8 mouse cellular contexts compared by ENCODE assay signal in the genomic region with DNA sequence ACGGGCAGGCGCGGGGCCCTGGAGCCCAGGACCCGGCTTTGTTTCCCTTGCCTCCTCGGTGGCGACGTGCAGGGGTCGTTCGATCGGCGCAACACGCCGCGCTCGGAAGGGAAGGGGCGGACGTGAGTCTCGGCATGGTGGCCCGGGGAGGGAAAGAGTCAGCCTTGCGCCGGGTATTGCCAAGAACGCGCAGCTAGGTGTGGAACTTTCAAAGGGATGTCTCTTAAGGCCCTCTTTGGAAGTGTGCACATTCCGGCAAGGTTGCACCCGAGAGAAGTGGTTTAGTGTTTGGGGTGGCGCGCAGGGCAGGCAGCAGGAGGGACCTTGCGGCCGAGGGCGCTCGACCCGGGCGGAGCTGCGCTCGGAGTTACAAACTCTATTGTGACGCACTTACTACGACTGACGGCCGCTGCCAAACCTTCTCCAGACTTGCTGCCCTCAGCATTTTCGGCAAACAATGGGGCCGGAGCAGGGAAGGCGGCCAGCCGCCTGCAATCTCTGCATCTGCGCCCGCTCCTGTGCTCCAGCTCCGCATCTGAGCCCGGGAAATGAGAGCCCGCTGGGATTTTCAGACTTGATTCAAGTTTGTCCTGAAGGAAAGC. TPM values are rescaled to one million over a fixed set of nuclear protein-coding genes. Genes with fewer than 3 reads are reported as not detected.
A peak's percentile ranks its signal among the peaks of the same experiment; 100 is the strongest.
DNase-seq lines count a peak whose midpoint lies in the region; ATAC-seq and TF ChIP-seq lines count a peak whose summit lies in the region.

No protein-coding gene starts in this region.

- peak overlapping the region; percentile 62 for H3K4me3 ChIP-seq in bone marrow macrophage, adult 2 months (ENCODE audit: insufficient read depth, low read length)
- H3K4me3 ChIP-seq in heart, embryonic 12.5 days = peak overlapping the region; percentile 76
- H3K4me3 ChIP-seq in kidney, embryonic 15.5 days (replicated peaks) = peak overlapping the region; percentile 77
- H3K4me3 ChIP-seq in liver, embryonic 13.5 days (replicated peaks) = peak overlapping the region; percentile 81
- peak overlapping the region; percentile 74 for H3K4me3 ChIP-seq in stomach, postnatal 0 days (ENCODE audit: low read depth, low read length)

- H3K27ac ChIP-seq in bone marrow macrophage, adult 2 months (ENCODE audit: insufficient read depth, low read depth, low read length) = peak overlapping the region; percentile 57
- peak overlapping the region; percentile 90 for H3K27ac ChIP-seq in heart, embryonic 12.5 days (ENCODE audit: poor library complexity, severe bottlenecking)
- H3K27ac ChIP-seq in kidney, embryonic 15.5 days = peak overlapping the region; percentile 95
- peak overlapping the region; percentile 65 for H3K27ac ChIP-seq in liver, embryonic 13.5 days
- H3K27ac ChIP-seq in stomach, postnatal 0 days (replicated peaks) = peak overlapping the region; percentile 92

- peak overlapping the region; percentile 82 for H3K9ac ChIP-seq in heart, embryonic 12.5 days
- H3K9ac ChIP-seq in kidney, embryonic 15.5 days = peak overlapping the region; percentile 65
- H3K9ac ChIP-seq in liver, embryonic 13.5 days = peak overlapping the region; percentile 83
- peak overlapping the region; percentile 80 for H3K9ac ChIP-seq in stomach, postnatal 0 days (ENCODE audit: low read length)

- DNase-seq in liver, embryonic 13.5 days = peak; percentile 53
- peak; percentile 72 for DNase-seq in naive thymus-derived CD4-positive, alpha-beta T cell, adult 2 months (ENCODE audit: low read depth)
- DNase-seq in stomach, postnatal 0 days (ENCODE audit: low spot score) = peak; percentile 84

- H3K4me2 ChIP-seq in heart, embryonic 12.5 days = peak overlapping the region; percentile 98
- peak overlapping the region; percentile 97 for H3K4me2 ChIP-seq in kidney, embryonic 15.5 days
- H3K4me2 ChIP-seq in liver, embryonic 13.5 days = peak overlapping the region; percentile 99
- H3K4me2 ChIP-seq in stomach, postnatal 0 days (replicated peaks; ENCODE audit: low read depth) = peak overlapping the region; percentile 95

- 0 out of 2 replicates have a peak, but pooled peaks cover 7% of the 10 kb centered on the region for H3K27me3 ChIP-seq in heart, embryonic 12.5 days (replicated peaks)
- H3K27me3 ChIP-seq in kidney, embryonic 15.5 days = peaks cover 23% of the 10 kb centered on the region
- peaks cover 39% of the 10 kb centered on the region for H3K27me3 ChIP-seq in liver, embryonic 13.5 days
- no peaks in the 10 kb centered on the region for H3K27me3 ChIP-seq in stomach, postnatal 0 days (ENCODE audit: control insufficient read depth, insufficient read depth, low read length)

- peaks cover 14% of the 10 kb centered on the region for H3K4me1 ChIP-seq in bone marrow macrophage, adult 2 months (ENCODE audit: control insufficient read depth, insufficient read depth, low read length)
- H3K4me1 ChIP-seq in heart, embryonic 12.5 days (replicated peaks) = peaks cover 30% of the 10 kb centered on the region
- H3K4me1 ChIP-seq in kidney, embryonic 15.5 days = peaks cover 54% of the 10 kb centered on the region
- H3K4me1 ChIP-seq in liver, embryonic 13.5 days (replicated peaks) = peaks cover 62% of the 10 kb centered on the region
- H3K4me1 ChIP-seq in stomach, postnatal 0 days (replicated peaks; ENCODE audit: control insufficient read depth, insufficient read depth) = peaks cover 4% of the 10 kb centered on the region; the same call in 1 of the 2 replicates

- peaks cover 25% of the 10 kb centered on the region for H3K36me3 ChIP-seq in heart, embryonic 12.5 days
- peaks cover 37% of the 10 kb centered on the region for H3K36me3 ChIP-seq in kidney, embryonic 15.5 days
- H3K36me3 ChIP-seq in liver, embryonic 13.5 days = peaks cover 29% of the 10 kb centered on the region
- peaks cover 2% of the 10 kb centered on the region; the same call in 1 of the 2 replicates for H3K36me3 ChIP-seq in stomach, postnatal 0 days (ENCODE audit: control insufficient read depth, insufficient read depth, low read length)

- ATAC-seq in CD4-positive, CD25-positive, alpha-beta regulatory T cell, adult 4 months = peak; percentile 7
- ATAC-seq in erythroblast, adult 5-6 weeks (replicated peaks; ENCODE audit: low FRiP score, poor library complexity, severe bottlenecking) = peak; percentile 25
- ATAC-seq in heart, embryonic 12.5 days (ENCODE audit: insufficient number of reproducible peaks, low FRiP score) = peak; percentile 43
- ATAC-seq in kidney, embryonic 15.5 days (replicated peaks; ENCODE audit: low FRiP score) = peak; percentile 26; the same call in 1 of the 2 replicates
- peak; percentile 19; the same call in 1 of the 2 replicates for ATAC-seq in liver, embryonic 13.5 days (ENCODE audit: low read depth)
- ATAC-seq in stomach, postnatal 0 days (ENCODE audit: low FRiP score, low TSS enrichment) = peak; percentile 51

- 0% methylated on average over 48 of the region's 48 CpGs for WGBS in heart, embryonic 12.5 days
- under 1% methylated on average over 48 of the region's 48 CpGs for whole genome bisulfite sequencing in kidney, embryonic 15.5 days
- WGBS in liver, embryonic 13.5 days (ENCODE audit: insufficient replicate concordance) = under 1% methylated on average over 46 of the region's 48 CpGs
- WGBS in stomach, postnatal 0 days = under 1% methylated on average over 47 of the region's 48 CpGs

- TF ChIP-seq POLR2A in bone marrow macrophage, adult 2 months (IDR thresholded peaks at IDR 0.05; ENCODE audit: borderline replicate concordance, low read depth, low read length) = no peak

- no peaks in the 10 kb centered on the region for H3K9me3 ChIP-seq in heart, embryonic 12.5 days (replicated peaks)
- H3K9me3 ChIP-seq in kidney, embryonic 15.5 days (replicated peaks) = no peaks in the 10 kb centered on the region
- H3K9me3 ChIP-seq in liver, embryonic 13.5 days (replicated peaks) = no peaks in the 10 kb centered on the region
- no peaks in the 10 kb centered on the region for H3K9me3 ChIP-seq in stomach, postnatal 0 days (ENCODE audit: control insufficient read depth, low read length)

- no peak for TF ChIP-seq EP300 in stomach, postnatal 0 days (optimal IDR thresholded peaks at IDR 0.05)

- no peak for TF ChIP-seq CTCF in bone marrow macrophage, adult 2 months (IDR thresholded peaks at IDR 0.05; ENCODE audit: low read depth, low read length)
- TF ChIP-seq CTCF in stomach, postnatal 0 days (IDR thresholded peaks at IDR 0.05; ENCODE audit: low read depth) = peak; percentile 18; the same call in 1 of the 2 replicates

RNA-seq across cellular contexts. Expression of gene Bcl2l11, which starts 2.0 kb away (rescaled TPM):
- 10 to 100 TPM; 15.3 to 16.9 TPM for polyA plus RNA-seq in CD4-positive, CD25-positive, alpha-beta regulatory T cell, adult 4 months (2017; shearing (Covaris generic))
- 56.4 and 60.5 TPM in 2 replicates for polyA plus RNA-seq in bone marrow macrophage, adult 2 months (2012; ENCODE audit: insufficient read depth, insufficient read length, missing spikeins)
- 3.8 and 4.0 TPM in 2 replicates for total RNA-seq in erythroblast, adult 5-6 weeks (2015; ENCODE audit: low replicate concordance)
- total RNA-seq in erythroblast, adult 5-6 weeks (2017; ENCODE audit: low replicate concordance) = 8.1 and 14.8 TPM in 2 replicates
- 21.6 and 23.3 TPM in 2 replicates for polyA plus RNA-seq in heart, embryonic 12.5 days (2016; fragmentation: Nextera tagmentation; extraction: Ambion mirVana)
- 28.7 and 29.8 TPM in 2 replicates for polyA plus RNA-seq in kidney, embryonic 15.5 days (2015; fragmentation: Nextera tagmentation; extraction: Ambion mirVana)
- 5.1 and 6.8 TPM in 2 replicates for polyA plus RNA-seq in liver, embryonic 13.5 days (2015; fragmentation: Nextera tagmentation; extraction: Ambion mirVana)
- 6.2 and 8.0 TPM in 2 replicates for polyA plus RNA-seq in stomach, postnatal 0 days (2015; fragmentation: Nextera tagmentation; extraction: Ambion mirVana)

Comparison
In these comparisons a context has a peak if more than half of its experiments do, and no peak if none do; other contexts are left out.
1. Peak in every context shown above with its lines: DNase-seq, ATAC-seq, H3K4me3 ChIP-seq and H3K27ac ChIP-seq.